Mouse (Mus musculus) left cerebral cortex, adult 11 months (tissue): Measurements from ENCODE around the gene F12.

Experiments used
- DNase-seq: peaks from one replicate; pipeline ENCODE4 v3.0.0; 2022; ENCODE audit warnings: low spot score

The F12 gene

DNA sequence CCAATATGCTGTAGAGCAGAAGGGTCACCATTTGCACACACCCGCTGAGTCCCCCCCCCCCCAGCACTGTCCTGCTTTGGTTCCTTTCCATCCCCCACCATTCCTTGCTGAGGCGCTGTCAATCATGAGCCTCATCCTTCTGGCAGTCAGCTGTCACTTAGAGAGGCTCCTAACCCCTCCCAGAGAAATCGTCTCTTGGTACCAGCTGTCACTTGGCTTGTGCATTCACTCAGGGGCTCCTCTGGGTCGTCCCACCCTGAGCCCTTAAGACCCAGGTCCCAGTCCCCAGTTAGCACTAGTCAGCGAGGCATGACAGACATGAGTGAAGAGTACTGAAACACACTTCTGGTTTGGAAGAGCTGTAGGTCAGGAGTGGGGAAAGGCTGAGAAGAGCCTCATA lies 54.9 kb downstream of the F12 start:
- DNase-seq: no peak

DNA sequence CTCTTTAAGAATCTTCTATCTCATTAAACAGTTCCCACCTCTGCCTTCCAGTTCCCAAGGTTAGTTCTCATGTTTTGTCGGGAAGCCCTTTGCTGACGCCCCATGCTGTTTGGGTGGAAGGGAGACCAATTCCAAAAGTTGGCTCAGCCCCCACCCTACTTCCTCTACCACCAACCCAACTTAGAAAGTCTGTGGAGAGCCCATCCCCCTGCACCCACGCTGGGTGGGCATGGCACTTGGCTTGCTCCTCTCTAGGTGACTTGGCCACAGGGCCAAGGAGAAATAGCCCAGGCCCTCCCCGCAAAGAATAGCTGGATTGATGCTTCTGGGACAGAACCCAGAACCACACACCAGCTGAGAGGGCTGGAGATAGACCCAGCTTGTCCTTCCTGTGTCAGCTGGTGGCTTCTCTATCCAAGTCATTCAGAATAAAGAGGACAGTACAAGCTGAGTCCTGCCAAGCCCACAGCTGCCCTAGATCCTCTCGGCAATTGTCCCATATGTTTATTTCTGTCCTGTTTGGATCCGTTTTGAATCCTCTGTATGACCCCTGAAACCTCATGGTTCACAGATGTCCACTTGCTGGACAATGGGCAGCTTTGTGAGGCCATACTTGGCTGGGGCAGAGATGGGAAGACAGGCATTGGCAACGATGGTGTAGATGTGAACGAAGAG lies 55.4 kb downstream of the F12 start:
- DNase-seq: peak; percentile 59

DNA sequence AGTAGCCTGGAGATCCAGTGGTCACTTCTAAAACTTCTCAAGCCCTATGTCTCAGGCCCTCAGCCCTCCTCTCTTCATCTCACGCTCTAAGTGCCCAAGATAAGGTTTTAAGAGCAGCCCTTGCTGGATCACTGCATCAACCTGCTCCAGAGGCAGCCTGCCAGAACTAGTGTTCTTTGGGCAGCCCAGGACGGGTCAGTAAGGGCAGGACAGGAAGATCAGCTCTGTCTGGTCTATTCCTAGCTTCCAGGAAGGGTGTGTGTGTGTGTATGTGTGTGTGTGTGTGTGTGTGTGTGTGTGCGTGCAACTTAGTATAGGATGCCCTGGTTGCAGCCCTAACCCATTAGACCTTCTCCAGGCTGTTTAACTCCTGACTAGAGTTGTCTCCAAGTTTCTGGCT lies 56.4 kb downstream of the F12 start:
- DNase-seq: no peak

DNA sequence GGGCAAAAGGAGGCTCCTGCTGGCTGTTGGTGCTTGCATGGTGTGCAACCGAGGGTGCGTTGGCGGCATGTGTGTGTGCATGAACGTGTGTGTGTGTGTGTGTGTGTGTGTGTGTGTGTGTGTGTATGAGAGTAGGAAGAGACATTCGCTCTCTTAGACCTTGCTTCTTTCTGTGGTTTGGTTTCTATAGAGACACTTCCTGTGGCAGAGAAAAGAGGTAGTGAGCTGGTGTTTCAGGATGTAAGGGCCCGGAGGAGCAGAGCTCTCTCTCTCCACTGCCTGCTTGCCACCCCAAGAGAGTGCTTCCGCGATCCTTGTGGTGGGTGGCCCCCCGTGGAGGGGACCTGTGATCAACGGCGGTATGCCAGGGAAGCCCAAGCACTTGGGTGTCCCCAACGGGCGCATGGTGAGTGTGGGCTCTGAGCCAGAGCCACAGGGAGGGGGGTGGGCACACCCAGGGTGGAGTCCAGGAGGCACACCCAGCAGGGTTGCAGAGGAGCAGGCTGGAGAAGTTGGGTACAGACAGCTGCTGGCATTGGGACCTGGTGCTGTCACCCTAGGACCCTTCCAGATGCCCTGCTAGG lies 57.0 kb downstream of the F12 start, which contains the start of gene Rgs14:
TSS of gene Rgs14 (plus strand) at position 202 of the 584 bp plus-strand sequence.
- peak; percentile 51 for DNase-seq

DNA sequence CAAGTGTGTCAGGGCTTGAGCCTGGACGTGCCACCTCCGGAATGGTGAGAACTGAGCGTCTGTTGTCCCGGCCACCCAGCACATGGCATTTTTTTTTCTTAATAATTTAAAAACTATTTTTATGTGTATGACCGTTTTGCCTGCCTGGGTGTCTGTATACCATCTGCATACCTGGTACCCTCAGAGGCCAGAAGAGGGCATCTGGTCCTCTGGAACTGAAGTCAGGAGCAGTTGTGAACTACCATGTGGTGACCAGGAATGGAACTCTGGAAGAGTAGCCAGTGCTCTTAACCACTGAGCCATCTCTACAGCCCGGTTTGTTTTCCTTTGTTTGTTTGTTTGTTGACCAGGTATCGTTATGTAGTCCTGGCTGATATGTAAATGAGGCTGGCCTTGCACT lies 58.2 kb downstream of the F12 start:
- no peak for DNase-seq
